ENCODE assay signal across 8 mouse cellular contexts in genomic region chr7:121539405-121540275, GRCm38 (mm10).
DNase-seq lines count a peak whose midpoint lies in the region; ATAC-seq and TF ChIP-seq lines count a peak whose summit lies in the region.

No protein-coding gene starts in this region.

- TF ChIP-seq CTCF in lung, adult 2 months (IDR thresholded peaks at IDR 0.05; ENCODE audit: insufficient read depth, low read length) = no peak
- peak; percentile 46 for TF ChIP-seq CTCF in lung, postnatal 0 days (IDR thresholded peaks at IDR 0.05)

- H3K9ac ChIP-seq in forebrain, embryonic 14.5 days (ENCODE audit: low read length) = no peak overlapping the region
- H3K9ac ChIP-seq in lung, postnatal 0 days (replicated peaks; ENCODE audit: low read depth) = no peak overlapping the region
- no peak overlapping the region for H3K9ac ChIP-seq in intestine, embryonic 16.5 days (ENCODE audit: low read depth, low read length)

- TF ChIP-seq EP300 in lung, postnatal 0 days (IDR thresholded peaks at IDR 0.05) = no peak

- peak overlapping the region; percentile 37 for H3K4me2 ChIP-seq in forebrain, embryonic 14.5 days (ENCODE audit: low read length)
- H3K4me2 ChIP-seq in lung, postnatal 0 days (replicated peaks; ENCODE audit: low read depth, low read length) = no peak overlapping the region
- no peak overlapping the region for H3K4me2 ChIP-seq in intestine, embryonic 16.5 days (ENCODE audit: low read depth, low read length)

- peak; percentile 93 for ATAC-seq in forebrain, embryonic 14.5 days
- no peak for ATAC-seq in lung, postnatal 0 days
- no peak for ATAC-seq in intestine, embryonic 16.5 days

- no peak overlapping the region for H3K4me3 ChIP-seq in lung, adult 2 months (replicated peaks; ENCODE audit: extremely low read depth, low read depth, low read length)
- H3K4me3 ChIP-seq in forebrain, embryonic 14.5 days (ENCODE audit: low read depth, low read length) = no peak overlapping the region
- no peak overlapping the region for H3K4me3 ChIP-seq in lung, postnatal 0 days (ENCODE audit: low read depth, low read length)
- no peak overlapping the region for H3K4me3 ChIP-seq in intestine, embryonic 16.5 days (ENCODE audit: low read length)

- H3K4me1 ChIP-seq in lung, adult 2 months (ENCODE audit: control insufficient read depth, insufficient read depth, low read length) = no peaks in the 10 kb centered on the region
- H3K4me1 ChIP-seq in forebrain, embryonic 14.5 days (ENCODE audit: control insufficient read depth, insufficient read depth, low read length) = peaks cover 9% of the 10 kb centered on the region
- H3K4me1 ChIP-seq in lung, postnatal 0 days (ENCODE audit: insufficient read depth, low read depth, low read length) = no peaks in the 10 kb centered on the region
- no peaks in the 10 kb centered on the region for H3K4me1 ChIP-seq in intestine, embryonic 16.5 days (ENCODE audit: control insufficient read depth, insufficient read depth, low read length)

- peak overlapping the region; percentile 53 for H3K27ac ChIP-seq in forebrain, embryonic 14.5 days (ENCODE audit: low read depth, low read length)
- H3K27ac ChIP-seq in lung, postnatal 0 days (ENCODE audit: low read length) = no peak overlapping the region
- H3K27ac ChIP-seq in intestine, embryonic 16.5 days (ENCODE audit: low read length) = no peak overlapping the region

- peaks cover 5% of the 10 kb centered on the region; the same call in 1 of the 2 replicates for H3K9me3 ChIP-seq in forebrain, embryonic 14.5 days (replicated peaks; ENCODE audit: control insufficient read depth, low read length)
- no peaks in the 10 kb centered on the region for H3K9me3 ChIP-seq in lung, postnatal 0 days (ENCODE audit: low read length)
- H3K9me3 ChIP-seq in intestine, embryonic 16.5 days (ENCODE audit: control insufficient read depth, low read length) = no peaks in the 10 kb centered on the region

- H3K36me3 ChIP-seq in forebrain, embryonic 14.5 days (ENCODE audit: control insufficient read depth, insufficient read depth, low read length) = no peaks in the 10 kb centered on the region
- H3K36me3 ChIP-seq in lung, postnatal 0 days (ENCODE audit: insufficient read depth, low read length) = no peaks in the 10 kb centered on the region
- no peaks in the 10 kb centered on the region for H3K36me3 ChIP-seq in intestine, embryonic 16.5 days (ENCODE audit: control insufficient read depth, insufficient read depth, low read length)

- H3K27me3 ChIP-seq in forebrain, embryonic 14.5 days (replicated peaks; ENCODE audit: control insufficient read depth, insufficient read depth, low read length) = no peaks in the 10 kb centered on the region
- H3K27me3 ChIP-seq in lung, postnatal 0 days (replicated peaks; ENCODE audit: insufficient read depth, low read length) = no peaks in the 10 kb centered on the region
- H3K27me3 ChIP-seq in intestine, embryonic 16.5 days (replicated peaks; ENCODE audit: control insufficient read depth, insufficient read depth, low read length) = 0 out of 2 replicates have a peak, but pooled peaks cover 2% of the 10 kb centered on the region

- 35% methylated on average over 19 of the region's 19 CpGs for WGBS in lung, adult 2 months
- 35% methylated on average over 19 of the region's 19 CpGs for WGBS in forebrain, embryonic 14.5 days
- 40% methylated on average over 19 of the region's 19 CpGs for WGBS in lung, postnatal 0 days
- 47% methylated on average over 19 of the region's 19 CpGs for WGBS in intestine, embryonic 16.5 days

- TF ChIP-seq POLR2A in lung, adult 2 months (IDR thresholded peaks at IDR 0.05; ENCODE audit: borderline replicate concordance, extremely low read depth, low read depth, low read length) = no peak

- peak; percentile 4 to 6 for DNase-seq in lung, adult 18-20 months
- DNase-seq in lung, adult 2 months = no peak
- DNase-seq in adrenal gland, postnatal 14 days = peak; percentile 65
- DNase-seq in forebrain, embryonic 14.5 days (ENCODE audit: low spot score) = peak; percentile 89
- DNase-seq in kidney, postnatal 36 days = peak; percentile 20 to 58
- no peak for DNase-seq in lung, postnatal 0 days (ENCODE audit: low spot score)
- peak; percentile 76 for DNase-seq in right cerebral cortex, postnatal 14 days

Comparison
In these comparisons a context has a peak if more than half of its experiments do, and no peak if none do; other contexts are left out.
1. DNase-seq: peak in lung, adult 18-20 months (2 of 2), adrenal gland, postnatal 14 days (single experiment), forebrain, embryonic 14.5 days (single experiment), kidney, postnatal 36 days (2 of 2) and right cerebral cortex, postnatal 14 days (single experiment); none in lung, adult 2 months (single experiment) and lung, postnatal 0 days (single experiment).